8 mouse cellular contexts compared by ENCODE assay signal in the genomic region with DNA sequence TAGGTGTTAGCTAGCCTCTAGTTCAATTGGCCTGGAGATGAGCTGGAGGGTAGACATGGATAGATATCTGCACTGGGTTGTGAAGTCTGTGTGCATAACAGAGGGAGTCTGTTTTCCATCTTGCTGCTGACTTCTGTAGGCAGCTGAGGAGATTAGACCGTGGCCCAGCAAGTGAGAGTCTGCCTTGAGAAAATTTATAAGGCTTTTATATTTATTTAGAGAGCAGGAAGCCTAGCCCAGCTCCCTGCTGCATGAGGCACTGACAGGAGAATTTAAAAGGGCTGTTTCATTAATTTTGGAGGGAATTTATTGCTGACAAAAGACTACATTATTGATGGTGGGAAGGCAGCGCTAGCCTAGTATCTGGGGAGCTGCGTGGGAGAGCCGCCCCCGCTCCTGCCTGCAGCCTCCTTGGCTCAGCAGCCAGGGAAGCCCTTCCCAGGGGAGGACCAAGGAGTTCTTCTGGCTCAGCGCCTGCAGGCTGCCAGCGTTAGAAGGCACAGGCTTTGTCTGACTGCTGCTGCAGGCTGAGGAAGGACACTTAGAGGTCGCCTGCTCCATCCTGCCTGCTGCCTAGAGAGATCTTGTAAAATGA.
DNase-seq lines count a peak whose midpoint lies in the region; ATAC-seq lines count a peak whose summit lies in the region.

No protein-coding gene starts in this region.

- 13% methylated on average over 8 of the region's 8 CpGs for whole genome bisulfite sequencing in forebrain, embryonic 15.5 days

- ATAC-seq in forebrain, embryonic 15.5 days (replicated peaks), result peak; percentile 99

- no peaks in the 10 kb centered on the region for H3K36me3 ChIP-seq in forebrain, embryonic 15.5 days

- no peak overlapping the region for H3K4me3 ChIP-seq in forebrain, embryonic 15.5 days

- H3K4me2 ChIP-seq in forebrain, embryonic 15.5 days (replicated peaks), result peak overlapping the region; percentile 30

- peak overlapping the region; percentile 35; the same call in 1 of the 2 replicates for H3K9ac ChIP-seq in forebrain, embryonic 15.5 days (replicated peaks)

- peak; percentile 83 for DNase-seq in heart, adult 11 months
- DNase-seq in heart, adult 8-10 months (ENCODE audit: low spot score), result no peak
- DNase-seq in cerebellum, adult 11-12 months, result peak; percentile 38
- peak; percentile 67 to 76 for DNase-seq in kidney, postnatal 4 days
- peak; percentile 78 for DNase-seq in mesoderm, embryonic 11.5 days (ENCODE audit: low read depth, low spot score)
- peak; percentile 88 to 91 for DNase-seq in right cerebral cortex, postnatal 10 days (ENCODE audit: low spot score in 2 of 2)
- DNase-seq in thymus, postnatal 36 days, result no peak

- peak overlapping the region; percentile 73 for H3K27ac ChIP-seq in forebrain, embryonic 15.5 days (replicated peaks)

- no peaks in the 10 kb centered on the region for H3K9me3 ChIP-seq in forebrain, embryonic 15.5 days

- H3K27me3 ChIP-seq in forebrain, embryonic 15.5 days, result no peaks in the 10 kb centered on the region

- peaks cover 11% of the 10 kb centered on the region for H3K4me1 ChIP-seq in forebrain, embryonic 15.5 days

Comparison
In these comparisons a context has a peak if more than half of its experiments do, and no peak if none do; other contexts are left out.
1. DNase-seq: peak in heart, adult 11 months (single experiment), cerebellum, adult 11-12 months (single experiment), kidney, postnatal 4 days (2 of 2), mesoderm, embryonic 11.5 days (single experiment) and right cerebral cortex, postnatal 10 days (2 of 2); none in heart, adult 8-10 months (single experiment) and thymus, postnatal 36 days (0 of 2).